Mouse (Mus musculus) large intestine, adult 2 months (tissue): ENCODE measurements around the gene Anxa4. TPM values are rescaled to one million over a fixed set of nuclear protein-coding genes. Genes with fewer than 3 reads are reported as not detected.

ENCODE experiments used
- DNase-seq: peaks from one replicate; pipeline ENCODE4 v3.0.0-alpha.2; 2012; ENCODE audit warnings: low read depth, low spot score
- WGBS: fragments of 180-500 bp; shearing (Covaris S2); methylation state at CpG from one replicate; pipeline ENCODE4 v1.1.7; 2018; 5-methylcytosine and 5-hydroxymethylcytosine counted together
- polyA plus RNA-seq: library from polyadenylated mRNA; depleted of rRNA; stranded (reverse); fragments of >200 nt; gene quantifications from 2 replicates; pipeline ENCODE4 v1.2.3, GENCODE M21; 2012; rRNA removed

The Anxa4 gene
- polyA plus RNA-seq, 1 experiment, result 290 TPM

GRCm38 (mm10) chr6:86689671-86690070 is 103.7 kb downstream of the Anxa4 start:
- no peak for DNase-seq
- 87% methylated on average over 3 of the region's 3 CpGs for WGBS

- no peak for DNase-seq
- 78% methylated on average over 1 of the region's 1 CpGs for WGBS
Measured at GRCm38 (mm10) chr6:86686971-86687370, 106.4 kb downstream of the Anxa4 start.

Other genes starting within 250 kb of the Anxa4 start
- gene Asprv1, start 165.4 kb downstream of the Anxa4 start, polyA plus RNA-seq, result 0.76 and 0.88 TPM in 2 replicates
- gene Mxd1, start 124.4 kb downstream of the Anxa4 start, polyA plus RNA-seq, result 123 and 224 TPM in 2 replicates
- 7.4 and 8.6 TPM in 2 replicates for gene Snrnp27, start 109.1 kb downstream of the Anxa4 start, polyA plus RNA-seq
- gene Gmcl1, start 60.2 kb downstream of the Anxa4 start, polyA plus RNA-seq, result 7.1 and 9.5 TPM in 2 replicates
- gene Aak1, start 55.9 kb upstream of the Anxa4 start, polyA plus RNA-seq, result 4.0 and 12.6 TPM in 2 replicates
- gene Nfu1, start 215.7 kb upstream of the Anxa4 start, polyA plus RNA-seq, result 61.9 and 67.0 TPM in 2 replicates
- gene Gfpt1, start 249.3 kb upstream of the Anxa4 start, polyA plus RNA-seq, result 38.0 and 55.2 TPM in 2 replicates